ENCODE assay signal across 24 mouse cellular contexts in genomic region chr3:70249922-70250321, GRCm38 (mm10).
"Had no signal": no experiment of that assay in that cellular context is flagged by ENCODE, and none has a peak within 500 bp of the region (broad histone marks: within the 10 kb centered on the region; RNA-seq: fewer than 3 reads in every experiment).

No protein-coding gene starts in this region.

- H3K27me3 ChIP-seq: heart, embryonic 12.5 days; hindbrain, embryonic 13.5 days; hindbrain, embryonic 15.5 days; kidney, embryonic 15.5 days; limb, embryonic 13.5 days; limb, embryonic 15.5 days had no signal

- H3K9ac ChIP-seq: forebrain, postnatal 0 days; heart, embryonic 12.5 days; hindbrain, embryonic 13.5 days; hindbrain, embryonic 15.5 days; kidney, embryonic 15.5 days; limb, embryonic 13.5 days; limb, embryonic 15.5 days had no signal

- H3K4me1 ChIP-seq: heart, embryonic 10.5 days; heart, embryonic 12.5 days; hindbrain, embryonic 13.5 days; hindbrain, embryonic 15.5 days; kidney, embryonic 15.5 days; limb, embryonic 13.5 days; limb, embryonic 15.5 days had no signal

- H3K4me3 ChIP-seq: heart, adult 2 months; heart, embryonic 10.5 days; heart, embryonic 12.5 days; hindbrain, embryonic 13.5 days; hindbrain, embryonic 15.5 days; kidney, embryonic 15.5 days; limb, embryonic 13.5 days; limb, embryonic 15.5 days had no signal

- H3K9me3 ChIP-seq: heart, embryonic 10.5 days; heart, embryonic 12.5 days; hindbrain, embryonic 13.5 days; hindbrain, embryonic 15.5 days; kidney, embryonic 15.5 days; limb, embryonic 13.5 days; limb, embryonic 15.5 days had no signal

- DNase-seq: forebrain, postnatal 0 days; gastrocnemius, postnatal 14 days; gastrocnemius, postnatal 36 days; heart, adult 11 months; heart, adult 2 months; heart, postnatal 14 days; kidney, adult 11 months; kidney, adult 2 months; kidney, adult 9 months; kidney, postnatal 14 days; kidney, postnatal 36 days; layer of hippocampus, adult 9-11 months; layer of hippocampus, postnatal 36 days; left cerebral cortex, postnatal 4 days had no signal

- H3K4me2 ChIP-seq: heart, embryonic 12.5 days; hindbrain, embryonic 13.5 days; hindbrain, embryonic 15.5 days; kidney, embryonic 15.5 days; limb, embryonic 13.5 days; limb, embryonic 15.5 days had no signal

- ATAC-seq: forebrain, postnatal 0 days; hindbrain, postnatal 0 days; intestine, embryonic 16.5 days had no signal

- H3K36me3 ChIP-seq: heart, embryonic 10.5 days; heart, embryonic 12.5 days; hindbrain, embryonic 13.5 days; hindbrain, embryonic 15.5 days; kidney, embryonic 15.5 days; limb, embryonic 13.5 days; limb, embryonic 15.5 days had no signal

- H3K27ac ChIP-seq: heart, adult 2 months; heart, embryonic 10.5 days; hindbrain, embryonic 13.5 days; hindbrain, embryonic 15.5 days; hindbrain, postnatal 0 days; kidney, embryonic 15.5 days; kidney, postnatal 0 days; limb, embryonic 13.5 days; limb, embryonic 15.5 days had no signal
